ENCODE assay signal across 11 mouse cellular contexts in genomic region chr13:59673597-59673996, GRCm38 (mm10). TPM values are rescaled to one million over a fixed set of nuclear protein-coding genes. Genes with fewer than 3 reads are reported as not detected.
A peak's percentile ranks its signal among the peaks of the same experiment; 100 is the strongest.
DNase-seq lines count a peak whose midpoint lies in the region; ATAC-seq lines count a peak whose summit lies in the region.
"Had no signal": no experiment of that assay in that cellular context is flagged by ENCODE, and none has a peak within 500 bp of the region (broad histone marks: within the 10 kb centered on the region; RNA-seq: fewer than 3 reads in every experiment).

No protein-coding gene starts in this region.

- H3K36me3 ChIP-seq in kidney, embryonic 15.5 days: no peaks in the 10 kb centered on the region
- no peaks in the 10 kb centered on the region for H3K36me3 ChIP-seq in forebrain, embryonic 16.5 days (ENCODE audit: control insufficient read depth, insufficient read depth)
- H3K36me3 ChIP-seq in liver, embryonic 12.5 days: peaks cover 31% of the 10 kb centered on the region

- peak overlapping the region; percentile 79; the same call in 1 of the 2 replicates for H3K4me2 ChIP-seq in kidney, embryonic 15.5 days
- peak overlapping the region; percentile 59 for H3K4me2 ChIP-seq in forebrain, embryonic 16.5 days (ENCODE audit: low read length)
- peak overlapping the region; percentile 87 for H3K4me2 ChIP-seq in liver, embryonic 12.5 days

- no peaks in the 10 kb centered on the region for H3K27me3 ChIP-seq in kidney, embryonic 15.5 days
- no peaks in the 10 kb centered on the region for H3K27me3 ChIP-seq in forebrain, embryonic 16.5 days (replicated peaks; ENCODE audit: control insufficient read depth, insufficient read depth, low read length)
- no peaks in the 10 kb centered on the region for H3K27me3 ChIP-seq in liver, embryonic 12.5 days (replicated peaks)
- H3K27me3 ChIP-seq: CH12.LX had no signal

- no peak overlapping the region for H3K9ac ChIP-seq in kidney, embryonic 15.5 days
- peak overlapping the region; percentile 58 for H3K9ac ChIP-seq in forebrain, embryonic 16.5 days (replicated peaks; ENCODE audit: low read depth, low read length)
- peak overlapping the region; percentile 88 for H3K9ac ChIP-seq in liver, embryonic 12.5 days

- no peak for ATAC-seq in kidney, embryonic 15.5 days (replicated peaks; ENCODE audit: low FRiP score)
- no peak for ATAC-seq in forebrain, embryonic 16.5 days
- no peak for ATAC-seq in liver, embryonic 12.5 days

- no peak overlapping the region for H3K4me3 ChIP-seq in kidney, embryonic 15.5 days (replicated peaks)
- peak overlapping the region; percentile 35 for H3K4me3 ChIP-seq in forebrain, embryonic 16.5 days (replicated peaks; ENCODE audit: low read length)
- peak overlapping the region; percentile 82 for H3K4me3 ChIP-seq in liver, embryonic 12.5 days

- DNase-seq in kidney, adult 8-10 months: no peak
- peak; percentile 40 for DNase-seq in retina, postnatal 1 day
- no peak for DNase-seq in testis, postnatal 10 days (ENCODE audit: low spot score)
- no peak for DNase-seq in MN1 (ENCODE audit: low spot score)
- DNase-seq in lung, adult 18-20 months: no peak
- DNase-seq: thymus, adult 18-20 months had no signal

- WGBS in kidney, embryonic 15.5 days: 57% methylated on average over 7 of the region's 7 CpGs
- 13% methylated on average over 7 of the region's 7 CpGs for WGBS in forebrain, embryonic 16.5 days
- WGBS in liver, embryonic 12.5 days (ENCODE audit: insufficient replicate concordance): 74% methylated on average over 7 of the region's 7 CpGs

- no peak overlapping the region for H3K27ac ChIP-seq in kidney, embryonic 15.5 days
- peak overlapping the region; percentile 62 for H3K27ac ChIP-seq in forebrain, embryonic 16.5 days (ENCODE audit: low read length)
- peak overlapping the region; percentile 65 for H3K27ac ChIP-seq in liver, embryonic 12.5 days

- H3K9me3 ChIP-seq in kidney, embryonic 15.5 days (replicated peaks): no peaks in the 10 kb centered on the region
- no peaks in the 10 kb centered on the region for H3K9me3 ChIP-seq in forebrain, embryonic 16.5 days (ENCODE audit: control insufficient read depth, low read length)
- H3K9me3 ChIP-seq in liver, embryonic 12.5 days (replicated peaks): no peaks in the 10 kb centered on the region

- H3K4me1 ChIP-seq in kidney, embryonic 15.5 days: peaks cover 27% of the 10 kb centered on the region
- peaks cover 22% of the 10 kb centered on the region for H3K4me1 ChIP-seq in forebrain, embryonic 16.5 days (replicated peaks; ENCODE audit: control insufficient read depth, insufficient read depth, low read length)
- H3K4me1 ChIP-seq in liver, embryonic 12.5 days: peaks cover 78% of the 10 kb centered on the region

RNA-seq across cellular contexts. Expression of gene Golm1, which starts 2.0 kb away (rescaled TPM):
- polyA plus RNA-seq in kidney, embryonic 15.5 days (2015; fragmentation: Nextera tagmentation; extraction: Ambion mirVana): 37.9 and 40.5 TPM in 2 replicates
- 40.9 and 49.6 TPM in 2 replicates for polyA plus RNA-seq in forebrain, embryonic 16.5 days (2015; fragmentation: Nextera tagmentation; extraction: Ambion mirVana)
- polyA plus RNA-seq in liver, embryonic 12.5 days (2016; fragmentation: Nextera tagmentation; extraction: Ambion mirVana): 63.8 and 64.2 TPM in 2 replicates

RNA-seq across cellular contexts. Expression of gene 4921517D22Rik, which starts 20.3 kb away (rescaled TPM):
- polyA plus RNA-seq in kidney, embryonic 15.5 days (2015; fragmentation: Nextera tagmentation; extraction: Ambion mirVana): not detected in 2 replicates
- polyA plus RNA-seq in forebrain, embryonic 16.5 days (2015; fragmentation: Nextera tagmentation; extraction: Ambion mirVana): not detected in 2 replicates
- not detected in 2 replicates for polyA plus RNA-seq in liver, embryonic 12.5 days (2016; fragmentation: Nextera tagmentation; extraction: Ambion mirVana)
- polyA plus RNA-seq: limb, embryonic 14.5 days had no signal

RNA-seq across cellular contexts. Expression of gene Spata31d1a, which starts 36.5 kb away (rescaled TPM):
- polyA plus RNA-seq in kidney, embryonic 15.5 days (2015; fragmentation: Nextera tagmentation; extraction: Ambion mirVana): 0.04 TPM in 1 of 2 replicates, not detected in the other
- polyA plus RNA-seq in forebrain, embryonic 16.5 days (2015; fragmentation: Nextera tagmentation; extraction: Ambion mirVana): 0.20 TPM in 1 of 2 replicates, not detected in the other
- 0.05 TPM in 1 of 2 replicates, not detected in the other for polyA plus RNA-seq in liver, embryonic 12.5 days (2016; fragmentation: Nextera tagmentation; extraction: Ambion mirVana)

RNA-seq across cellular contexts. Expression of gene Spata31d1b, which starts 38.5 kb away (rescaled TPM):
- polyA plus RNA-seq in kidney, embryonic 15.5 days (2015; fragmentation: Nextera tagmentation; extraction: Ambion mirVana): 0.04 TPM in 1 of 2 replicates, not detected in the other
- polyA plus RNA-seq in forebrain, embryonic 16.5 days (2015; fragmentation: Nextera tagmentation; extraction: Ambion mirVana): not detected in 2 replicates
- not detected in 2 replicates for polyA plus RNA-seq in liver, embryonic 12.5 days (2016; fragmentation: Nextera tagmentation; extraction: Ambion mirVana)

RNA-seq across cellular contexts. Expression of gene Spata31d1d, which starts 58.0 kb away (rescaled TPM):
- polyA plus RNA-seq in kidney, embryonic 15.5 days (2015; fragmentation: Nextera tagmentation; extraction: Ambion mirVana): not detected in 2 replicates
- not detected in 2 replicates for polyA plus RNA-seq in forebrain, embryonic 16.5 days (2015; fragmentation: Nextera tagmentation; extraction: Ambion mirVana)
- not detected in 2 replicates for polyA plus RNA-seq in liver, embryonic 12.5 days (2016; fragmentation: Nextera tagmentation; extraction: Ambion mirVana)
